Mouse (Mus musculus): ENCODE results near the gene Dntt. TPM values are rescaled to one million over a fixed set of nuclear protein-coding genes. Genes with fewer than 3 reads are reported as not detected.

The Dntt gene
- 0.09 and 0.16 TPM in 2 replicates for polyA plus RNA-seq (2021; fragmentation: Nextera tagmentation)
- long read RNA-seq, experiment 1 = 0 reads
- long read RNA-seq, experiment 2 = 0 reads

GRCm38 (mm10) chr19:41029219-41029618, at the start of gene Dntt:
Dntt (plus strand) TSS chr19:41029275.

GRCm38 (mm10) chr19:40994057-40994585, 35.0 kb upstream of the Dntt start, which contains the start of gene Blnk:
Blnk (minus strand) TSS chr19:40994535.

GRCm38 (mm10) chr19:41076906-41077305, 47.8 kb downstream of the Dntt start, which contains the start of gene Opalin:
Opalin (minus strand) TSS chr19:41077113.

Other genes starting within 250 kb of the Dntt start
- gene Ccnj, start 198.0 kb upstream of the Dntt start, polyA plus RNA-seq (2021; fragmentation: Nextera tagmentation) = 2.6 and 3.1 TPM in 2 replicates
- gene Zfp518a, start 134.6 kb upstream of the Dntt start, polyA plus RNA-seq (2021; fragmentation: Nextera tagmentation) = 2.1 TPM in 2 replicates
- 5.6 and 5.7 TPM in 2 replicates for gene Blnk, start 34.7 kb upstream of the Dntt start, polyA plus RNA-seq (2021; fragmentation: Nextera tagmentation)
- gene Opalin, start 47.8 kb downstream of the Dntt start, polyA plus RNA-seq (2021; fragmentation: Nextera tagmentation) = 57.0 and 57.4 TPM in 2 replicates
- gene Tll2, start 177.6 kb downstream of the Dntt start, polyA plus RNA-seq (2021; fragmentation: Nextera tagmentation) = 0.29 and 0.46 TPM in 2 replicates
- 15.4 and 16.3 TPM in 2 replicates for gene Tm9sf3, start 234.7 kb downstream of the Dntt start, polyA plus RNA-seq (2021; fragmentation: Nextera tagmentation)

Data from layer of hippocampus, adult 6 months (tissue).